Mouse (Mus musculus) G1E (cell line): ENCODE data around the gene Creb5. TPM values are rescaled to one million over a fixed set of nuclear protein-coding genes. Genes with fewer than 3 reads are reported as not detected.

Source experiments
- ATAC-seq: 2 replicates; pipeline ENCODE4 v1.8.0; 2016; ENCODE audit warnings: mild to moderate bottlenecking; ENCODE audit not compliant: insufficient number of reproducible peaks, poor library complexity, low FRiP score, severe bottlenecking; ENCODE audit errors: extremely low read depth
- DNase-seq: peaks from one replicate; pipeline ENCODE4 v3.0.0; 2012; ENCODE audit warnings: low spot score
- H3K27me3 ChIP-seq: 2 replicates; pipeline ENCODE4 v1.6.1; 2012; ENCODE audit warnings: mild to moderate bottlenecking, low read length, inconsistent platforms; ENCODE audit not compliant: insufficient read depth
- H3K36me3 ChIP-seq: replicated peaks from 2 replicates; pipeline ENCODE3; 2012; ENCODE audit warnings: mild to moderate bottlenecking, inconsistent platforms
- H3K4me1 ChIP-seq: 2 replicates; pipeline ENCODE4 v1.6.1; 2012; ENCODE audit warnings: low read depth, low read length, inconsistent platforms, mixed read lengths; ENCODE audit not compliant: insufficient read depth
- H3K4me3 ChIP-seq: 2 replicates; pipeline ENCODE4 v1.5.1; 2012; ENCODE audit warnings: low read depth, mild to moderate bottlenecking, inconsistent platforms, low read length, moderate library complexity, mixed read lengths
- H3K9me3 ChIP-seq: replicated peaks from 2 replicates; pipeline ENCODE4 v1.6.1; 2012; ENCODE audit warnings: inconsistent platforms
- CTCF ChIP-seq: IDR thresholded peaks from 2 replicates; pipeline ENCODE4 v1.5.1; 2012; ENCODE audit warnings: low read depth, low read length, inconsistent platforms, mixed read lengths
- GATA1 ChIP-seq: IDR thresholded peaks from 2 replicates; pipeline ENCODE4 v1.6.1; 2012; ENCODE audit warnings: borderline replicate concordance, low read length, inconsistent platforms, mixed read lengths
- GATA2 ChIP-seq: IDR thresholded peaks from 2 replicates; pipeline ENCODE4 v1.6.1; 2012; ENCODE audit warnings: low read depth, low read length, inconsistent platforms, borderline replicate concordance
- POLR2AphosphoS5 ChIP-seq: IDR thresholded peaks from 2 replicates; pipeline ENCODE4 v1.6.1; 2012; ENCODE audit warnings: low read depth, low read length, inconsistent platforms; ENCODE audit not compliant: insufficient replicate concordance
- TAL1 ChIP-seq: conservative IDR thresholded peaks from 2 replicates; pipeline ENCODE4 v1.6.1; 2012; ENCODE audit warnings: low read depth, low read length, inconsistent platforms, mixed read lengths
- polyA plus RNA-seq: library from polyadenylated mRNA; stranded (reverse); fragments of >175 nt; gene quantifications from 2 replicates; pipeline ENCODE4 v1.2.3, GENCODE M21; 2012
- total RNA-seq, 2 experiments: library from RNA; stranded (forward) in 1 of 2; stranded (reverse) in 1 of 2; fragments of 200-1000 nt in 1 of 2; fragments of >200 nt in 1 of 2; fragmentation: Nextera tagmentation in 1 of 2; gene quantifications; 2 replicates each; pipeline ENCODE4 v1.2.3; 2014 to 2017

Gene Creb5
- total and polyA plus RNA-seq, 3 experiments = 0.44 TPM; not detected in 2

DNA sequence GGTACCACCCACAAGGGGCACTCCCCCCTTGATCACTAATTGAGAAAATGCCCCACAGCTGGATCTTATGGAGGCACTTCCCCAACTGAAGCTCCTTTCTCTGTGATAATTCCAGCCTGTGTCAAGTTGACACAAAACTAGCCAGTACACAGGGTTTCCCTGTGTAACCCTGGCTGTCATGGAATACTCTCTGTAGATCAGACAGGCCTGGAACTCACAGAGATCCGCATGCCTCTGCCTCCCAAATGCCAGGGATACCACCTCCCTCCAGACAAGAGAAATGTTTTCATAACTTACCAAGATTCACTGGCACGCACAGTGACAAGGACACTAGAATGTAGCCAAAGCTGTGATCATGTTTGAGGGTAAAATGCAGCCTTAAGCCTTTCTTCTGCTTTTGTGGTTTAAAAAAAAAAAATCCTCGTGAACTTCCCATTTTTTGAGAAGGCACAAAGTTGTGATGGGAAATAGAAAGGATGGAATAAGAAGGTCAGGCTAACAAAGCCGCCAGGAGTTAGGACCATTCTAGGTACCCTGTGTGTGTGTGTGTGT lies 284.6 kb downstream of the Creb5 start:
- ATAC-seq = no peak
- H3K36me3 ChIP-seq = no peaks in the 10 kb centered on the region
- no peak for DNase-seq
- no peak overlapping the region for H3K4me3 ChIP-seq
- no peak for TF ChIP-seq POLR2AphosphoS5
- TF ChIP-seq CTCF = no peak
- TF ChIP-seq GATA2 = no peak
- peaks cover 52% of the 10 kb centered on the region for H3K9me3 ChIP-seq
- H3K4me1 ChIP-seq = no peaks in the 10 kb centered on the region
- H3K27me3 ChIP-seq = no peaks in the 10 kb centered on the region

DNA sequence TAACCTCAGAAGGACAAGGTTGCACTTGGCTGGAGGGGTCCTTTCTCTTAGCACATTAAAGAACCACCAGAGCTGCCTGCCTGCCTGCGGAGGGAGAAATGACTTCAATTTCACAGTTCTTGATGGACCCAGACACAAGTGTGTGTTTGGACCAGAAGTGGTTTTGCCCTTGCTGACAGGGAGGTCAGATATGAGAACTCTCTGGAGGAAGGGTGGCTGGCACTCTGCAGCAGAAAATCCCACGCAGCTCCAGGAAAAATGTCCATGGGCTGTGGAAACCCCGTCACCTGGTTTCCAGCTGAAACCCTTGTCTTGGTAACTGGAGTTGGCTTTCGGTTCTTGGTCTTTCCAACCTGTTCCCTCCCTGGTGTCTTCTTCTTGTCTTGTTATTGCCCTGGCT lies 285.4 kb downstream of the Creb5 start:
- peaks cover 58% of the 10 kb centered on the region for H3K9me3 ChIP-seq
- no peak for TF ChIP-seq CTCF
- TF ChIP-seq GATA2 = no peak
- no peak for TF ChIP-seq GATA1
- no peak for TF ChIP-seq POLR2AphosphoS5
- no peak for TF ChIP-seq TAL1
- no peaks in the 10 kb centered on the region for H3K4me1 ChIP-seq
- H3K4me3 ChIP-seq = no peak overlapping the region
- no peak for ATAC-seq
- DNase-seq = no peak
- no peaks in the 10 kb centered on the region for H3K36me3 ChIP-seq
- H3K27me3 ChIP-seq = no peaks in the 10 kb centered on the region

DNA sequence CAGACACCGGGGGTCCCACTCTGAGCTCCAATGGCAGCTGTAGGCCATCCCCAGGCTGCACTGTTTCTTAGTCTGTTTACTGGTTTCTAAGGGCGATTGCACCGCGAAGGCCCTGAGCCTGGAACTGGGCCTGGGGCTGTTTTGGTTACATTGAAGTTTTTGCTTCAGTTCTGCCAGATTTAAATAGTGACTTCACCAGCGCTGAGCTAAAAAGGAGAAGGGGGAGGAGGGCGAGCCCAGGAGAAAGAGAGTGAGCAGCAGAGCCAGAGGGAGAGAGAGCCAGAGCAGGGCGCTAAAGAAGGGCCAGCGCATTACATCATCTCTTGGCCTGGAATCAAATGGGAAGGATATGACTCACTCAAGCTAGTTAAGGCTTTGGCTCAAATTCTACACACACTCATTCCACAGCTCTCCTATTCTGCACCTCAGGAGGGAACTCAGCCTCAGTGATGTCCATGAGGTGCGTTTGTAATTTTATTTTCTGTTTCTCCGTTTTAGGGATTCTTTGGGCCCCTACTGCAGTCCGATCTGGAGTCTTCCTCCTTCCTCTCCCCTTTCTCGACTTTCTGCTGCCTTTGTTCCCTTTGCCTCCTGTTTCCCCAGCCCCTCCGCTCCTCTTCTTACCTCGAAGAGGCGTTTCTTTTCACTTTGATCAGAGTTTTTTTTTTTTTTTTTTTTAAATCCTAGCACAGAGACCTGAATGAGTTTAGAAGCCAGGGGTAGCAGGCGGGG lies 286.1 kb downstream of the Creb5 start:
- H3K27me3 ChIP-seq = no peaks in the 10 kb centered on the region
- H3K4me1 ChIP-seq = no peaks in the 10 kb centered on the region
- H3K36me3 ChIP-seq = no peaks in the 10 kb centered on the region
- H3K4me3 ChIP-seq = no peak overlapping the region
- peaks cover 54% of the 10 kb centered on the region for H3K9me3 ChIP-seq
- DNase-seq (no peak), ATAC-seq (no peak)
- TF ChIP-seq POLR2AphosphoS5 (no peak), CTCF (no peak), GATA2 (no peak), GATA1 (no peak), TAL1 (no peak)

DNA sequence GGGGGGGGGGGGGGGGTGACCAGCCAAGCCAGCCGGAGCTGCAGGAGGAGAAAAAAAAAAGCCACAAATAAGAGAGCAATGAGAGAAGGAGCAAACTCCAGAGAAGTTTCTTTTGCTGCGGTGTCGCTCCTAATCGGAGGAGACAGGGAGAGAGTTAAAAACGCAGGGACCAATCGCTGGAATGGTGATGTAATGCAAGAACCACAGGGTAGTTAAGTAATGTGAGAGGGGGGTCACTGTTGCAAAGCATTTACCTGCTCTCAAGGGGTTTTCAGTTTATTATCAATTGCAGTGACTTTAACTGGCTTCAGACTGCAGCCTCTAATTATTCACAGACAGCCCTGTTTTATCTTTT lies 286.6 kb downstream of the Creb5 start:
- no peaks in the 10 kb centered on the region for H3K27me3 ChIP-seq
- peaks cover 57% of the 10 kb centered on the region for H3K9me3 ChIP-seq
- H3K4me1 ChIP-seq = no peaks in the 10 kb centered on the region
- no peak for ATAC-seq
- H3K4me3 ChIP-seq = no peak overlapping the region
- no peak for DNase-seq
- H3K36me3 ChIP-seq = no peaks in the 10 kb centered on the region
- no peak for TF ChIP-seq POLR2AphosphoS5
- TF ChIP-seq GATA2 = no peak
- TF ChIP-seq CTCF = no peak
- TF ChIP-seq TAL1 = no peak
- no peak for TF ChIP-seq GATA1

DNA sequence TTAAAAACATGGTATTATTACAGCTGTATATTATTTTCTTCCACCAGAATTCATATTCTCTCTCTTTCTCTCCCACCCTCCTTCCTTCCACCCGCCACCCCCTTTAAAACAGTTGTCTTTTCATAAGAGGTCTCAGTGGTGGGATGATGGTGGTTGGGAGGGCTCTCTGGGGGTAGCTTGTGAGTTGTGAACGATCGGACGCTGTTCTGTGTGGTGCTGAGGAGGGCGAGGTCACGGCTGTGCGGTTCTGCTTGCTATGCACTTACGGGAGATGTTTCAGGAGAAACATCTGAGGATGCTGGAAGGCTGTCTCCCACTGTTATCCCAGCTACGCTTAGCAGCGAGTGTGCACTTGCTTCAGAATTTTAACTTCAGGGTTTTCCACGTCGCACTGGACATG lies 287.0 kb downstream of the Creb5 start:
- Histone ChIP-seq H3K4me3 (no peak overlapping the region), H3K27me3 (no peaks in the 10 kb centered on the region)

DNA sequence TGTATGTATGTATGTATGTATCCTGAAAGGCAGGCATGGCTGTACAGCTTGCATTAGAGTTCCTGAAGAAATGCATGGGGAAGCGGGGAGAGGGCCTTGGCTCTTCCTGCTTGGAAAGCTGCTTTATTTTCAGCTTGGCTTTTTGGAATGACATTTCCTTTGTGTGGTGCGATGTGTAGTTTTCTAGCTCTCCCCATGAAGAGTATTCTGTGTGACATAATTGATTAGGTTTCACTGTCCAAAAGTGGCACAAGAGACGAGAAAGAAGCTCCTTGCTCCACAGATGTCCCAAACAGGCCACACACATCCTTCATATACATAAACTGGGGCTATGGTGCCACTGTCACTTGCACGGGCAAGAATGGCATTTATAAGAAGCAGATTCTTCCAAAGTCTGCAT lies 288.1 kb downstream of the Creb5 start:
- no peak overlapping the region for H3K4me3 ChIP-seq
- peaks cover 58% of the 10 kb centered on the region for H3K9me3 ChIP-seq
- TF ChIP-seq POLR2AphosphoS5 (no peak), GATA1 (no peak), GATA2 (no peak), TAL1 (no peak), CTCF (no peak)
- no peaks in the 10 kb centered on the region for H3K4me1 ChIP-seq
- no peaks in the 10 kb centered on the region for H3K27me3 ChIP-seq
- no peak for ATAC-seq
- no peaks in the 10 kb centered on the region for H3K36me3 ChIP-seq
- DNase-seq = no peak

More for the DNA sequence above, 287.0 kb downstream of the Creb5 start:
- DNase-seq = no peak
- Histone ChIP-seq H3K36me3 (no peaks in the 10 kb centered on the region), H3K4me1 (no peaks in the 10 kb centered on the region), H3K9me3 (peaks cover 57% of the 10 kb centered on the region)
- TF ChIP-seq TAL1 (no peak), POLR2AphosphoS5 (no peak), CTCF (no peak), GATA2 (no peak), GATA1 (no peak)
- ATAC-seq = no peak

DNA sequence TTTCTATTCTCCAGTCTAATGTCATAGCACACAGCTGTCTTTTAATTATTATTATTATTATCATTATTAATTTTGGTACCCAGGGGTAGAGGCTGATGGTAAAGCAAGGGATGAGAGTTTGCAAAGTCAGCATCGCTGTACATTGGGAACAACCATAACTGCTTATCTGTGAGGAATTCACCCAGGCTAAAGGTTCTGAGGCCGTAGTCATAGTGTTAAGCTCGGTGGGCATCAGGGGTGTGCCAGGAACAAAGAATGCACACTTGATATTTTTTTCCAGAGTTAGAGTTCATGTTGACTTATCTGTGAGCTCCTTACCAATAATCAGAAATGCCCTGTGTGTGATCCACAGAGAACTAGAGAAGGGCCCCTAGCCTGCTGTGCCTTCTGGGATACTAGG lies 288.8 kb downstream of the Creb5 start:
- no peaks in the 10 kb centered on the region for H3K36me3 ChIP-seq
- no peaks in the 10 kb centered on the region for H3K27me3 ChIP-seq
- DNase-seq = no peak
- H3K4me3 ChIP-seq = no peak overlapping the region
- peaks cover 62% of the 10 kb centered on the region for H3K9me3 ChIP-seq
- no peak for TF ChIP-seq CTCF
- no peak for TF ChIP-seq POLR2AphosphoS5
- TF ChIP-seq GATA1 = no peak
- TF ChIP-seq TAL1 = no peak
- TF ChIP-seq GATA2 = no peak
- no peak for ATAC-seq
- H3K4me1 ChIP-seq = no peaks in the 10 kb centered on the region
